Mouse (Mus musculus) lung, postnatal 0 days (tissue): ENCODE data around the gene Mllt10. TPM values are rescaled to one million over a fixed set of nuclear protein-coding genes. Genes with fewer than 3 reads are reported as not detected.
A peak's percentile ranks its signal among the peaks of the same experiment; 100 is the strongest.

ENCODE experiments used
- ATAC-seq: fragments of 200-750 bp; cut with Nextera tagmentation; 2 replicates; pipeline ENCODE4 v1.8.0; 2017; ENCODE audit warnings: moderate library complexity
- DNase-seq: peaks from one replicate; pipeline ENCODE4 v3.0.0-alpha.2; 2016; ENCODE audit warnings: low spot score
- H3K27ac ChIP-seq: fragments of 300-500 bp; sonication (generic); 2 replicates; pipeline ENCODE4 v1.5.1; 2014; ENCODE audit warnings: antibody characterized with exemption, mild to moderate bottlenecking, low read length, mixed read lengths
- H3K27me3 ChIP-seq: fragments of 300-500 bp; sonication (generic); replicated peaks from 2 replicates; pipeline ENCODE4 v1.6.1; 2014; ENCODE audit warnings: low read length, mixed read lengths; ENCODE audit not compliant: insufficient read depth
- H3K36me3 ChIP-seq: fragments of 300-500 bp; sonication (generic); 2 replicates; pipeline ENCODE4 v1.6.1; 2014; ENCODE audit warnings: low read length, mixed read lengths; ENCODE audit not compliant: insufficient read depth
- H3K4me1 ChIP-seq: fragments of 300-500 bp; sonication (generic); 2 replicates; pipeline ENCODE4 v1.6.1; 2014; ENCODE audit warnings: antibody characterized with exemption, low read depth, low read length, mixed read lengths; ENCODE audit not compliant: insufficient read depth
- H3K4me2 ChIP-seq: fragments of 300-500 bp; sonication (generic); replicated peaks from 2 replicates; pipeline ENCODE4 v1.6.1; 2014; ENCODE audit warnings: low read depth, mild to moderate bottlenecking, low read length, moderate library complexity, mixed read lengths
- H3K4me3 ChIP-seq: fragments of 300-500 bp; sonication (generic); 2 replicates; pipeline ENCODE4 v1.5.1; 2014; ENCODE audit warnings: low read depth, low read length
- H3K9ac ChIP-seq: fragments of 300-500 bp; sonication (generic); replicated peaks from 2 replicates; pipeline ENCODE4 v1.6.1; 2014; ENCODE audit warnings: low read depth, mild to moderate bottlenecking
- H3K9me3 ChIP-seq: fragments of 300-500 bp; sonication (generic); 2 replicates; pipeline ENCODE4 v1.6.1; 2016; ENCODE audit warnings: low read length, mixed read lengths
- CTCF ChIP-seq: IDR thresholded peaks from 2 replicates; pipeline ENCODE4 v1.5.1; 2016; ENCODE audit warnings: antibody characterized with exemption, mild to moderate bottlenecking
- EP300 ChIP-seq: IDR thresholded peaks from 2 replicates; pipeline ENCODE4 v1.6.1; 2016; ENCODE audit warnings: antibody characterized with exemption, mild to moderate bottlenecking, control low read depth
- WGBS: fragments of 180-500 bp; shearing (Covaris S2); extraction: QIAGEN DNeasy Blood & Tissue Kit; methylation state at CpG from one replicate; pipeline ENCODE4 v1.1.7; 2014; 5-methylcytosine and 5-hydroxymethylcytosine counted together
- polyA plus RNA-seq: library from polyadenylated mRNA; unstranded; fragments of >200 nt; fragmentation: Nextera tagmentation; extraction: Ambion mirVana; gene quantifications from 2 replicates; pipeline ENCODE4 v1.2.1, GENCODE M21; 2015

The Mllt10 gene
- polyA plus RNA-seq, 1 experiment from 2014 or later, result 35.1 TPM

GRCm38 (mm10) chr2:18219136-18219535 is 164.1 kb downstream of the Mllt10 start:
- Histone ChIP-seq H3K9ac (no peak overlapping the region), H3K27me3 (no peaks in the 10 kb centered on the region), H3K4me1 (no peaks in the 10 kb centered on the region), H3K27ac (no peak overlapping the region), H3K4me2 (no peak overlapping the region), H3K4me3 (no peak overlapping the region), H3K9me3 (no peaks in the 10 kb centered on the region), H3K36me3 (peaks cover 21% of the 10 kb centered on the region)
- TF ChIP-seq CTCF, result no peak
- no peak for TF ChIP-seq EP300
- DNase-seq (no peak), ATAC-seq (no peak)
- 60% methylated on average over 8 of the region's 8 CpGs for WGBS

- no peak overlapping the region for H3K27ac ChIP-seq
- DNase-seq, result no peak
- TF ChIP-seq CTCF (no peak), EP300 (no peak)
- H3K9me3 ChIP-seq, result no peaks in the 10 kb centered on the region
- no peak overlapping the region for H3K4me2 ChIP-seq
- peaks cover 21% of the 10 kb centered on the region for H3K36me3 ChIP-seq
- H3K27me3 ChIP-seq, result no peaks in the 10 kb centered on the region
- WGBS, result 78% methylated on average over 13 of the region's 13 CpGs
- no peaks in the 10 kb centered on the region for H3K4me1 ChIP-seq
- no peak overlapping the region for H3K9ac ChIP-seq
- H3K4me3 ChIP-seq, result no peak overlapping the region
- no peak for ATAC-seq
Measured at GRCm38 (mm10) chr2:18219569-18219968, 164.5 kb downstream of the Mllt10 start.

DNA sequence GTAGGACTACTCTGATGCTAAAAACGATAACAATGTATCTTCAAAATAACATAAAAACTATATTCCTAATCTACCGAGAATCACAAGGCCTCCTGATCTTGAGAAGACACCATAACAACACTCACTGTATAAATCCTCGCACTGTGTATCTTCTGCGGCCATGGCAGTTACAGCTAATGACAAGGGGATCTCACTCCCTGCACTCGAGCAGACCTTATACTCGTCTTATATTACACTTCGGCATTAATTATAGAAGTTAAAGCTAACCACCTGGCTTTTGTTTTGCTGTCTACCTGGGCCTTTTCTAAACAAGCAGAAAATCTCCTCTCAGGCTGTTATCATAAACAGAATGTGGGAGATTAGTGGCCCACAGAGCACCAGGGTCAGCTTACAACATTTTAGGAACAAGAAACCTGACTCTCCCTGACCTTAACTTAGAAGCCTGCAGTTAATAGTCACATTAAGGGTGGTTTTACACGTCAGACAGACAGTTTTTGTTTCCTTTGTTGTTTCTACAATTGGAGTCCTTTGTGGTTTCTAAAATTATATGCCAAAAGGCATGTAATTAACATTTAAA is 173.5 kb downstream of the Mllt10 start:
- no peak overlapping the region for H3K9ac ChIP-seq
- no peak overlapping the region for H3K4me2 ChIP-seq
- no peaks in the 10 kb centered on the region for H3K36me3 ChIP-seq
- no peaks in the 10 kb centered on the region for H3K4me1 ChIP-seq
- DNase-seq (no peak), ATAC-seq (no peak)
- H3K27me3 ChIP-seq, result no peaks in the 10 kb centered on the region
- TF ChIP-seq CTCF (no peak), EP300 (no peak)
- H3K4me3 ChIP-seq, result no peak overlapping the region
- no peaks in the 10 kb centered on the region for H3K9me3 ChIP-seq
- WGBS, result 56% methylated on average over 8 of the region's 8 CpGs
- H3K27ac ChIP-seq, result no peak overlapping the region

DNA sequence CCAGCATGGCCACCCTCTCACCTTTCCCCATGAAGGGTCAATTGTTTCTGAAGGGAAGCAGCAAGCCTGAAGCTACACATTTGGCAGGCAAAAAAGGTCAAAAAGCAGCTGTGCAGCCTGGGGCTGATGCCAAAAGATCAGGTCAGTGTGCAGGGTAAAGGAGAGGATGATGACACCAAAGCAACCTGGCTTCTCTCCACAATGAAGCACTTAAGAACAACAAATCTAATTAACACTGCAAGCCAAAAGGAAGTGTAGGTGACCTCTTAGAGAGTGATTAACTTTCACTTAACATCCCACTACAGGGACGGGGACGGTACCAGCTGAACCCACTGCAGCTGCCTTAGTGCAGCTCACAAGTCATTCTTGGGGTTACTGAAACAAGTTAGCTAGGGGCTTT is 174.2 kb downstream of the Mllt10 start:
- no peaks in the 10 kb centered on the region for H3K9me3 ChIP-seq
- DNase-seq, result no peak
- H3K4me2 ChIP-seq, result no peak overlapping the region
- TF ChIP-seq EP300 (no peak), CTCF (no peak)
- H3K27ac ChIP-seq, result no peak overlapping the region
- H3K27me3 ChIP-seq, result no peaks in the 10 kb centered on the region
- 29% methylated on average over 2 of the region's 2 CpGs for WGBS
- H3K4me3 ChIP-seq, result no peak overlapping the region
- ATAC-seq, result no peak
- H3K9ac ChIP-seq, result no peak overlapping the region
- no peaks in the 10 kb centered on the region for H3K36me3 ChIP-seq
- no peaks in the 10 kb centered on the region for H3K4me1 ChIP-seq

DNA sequence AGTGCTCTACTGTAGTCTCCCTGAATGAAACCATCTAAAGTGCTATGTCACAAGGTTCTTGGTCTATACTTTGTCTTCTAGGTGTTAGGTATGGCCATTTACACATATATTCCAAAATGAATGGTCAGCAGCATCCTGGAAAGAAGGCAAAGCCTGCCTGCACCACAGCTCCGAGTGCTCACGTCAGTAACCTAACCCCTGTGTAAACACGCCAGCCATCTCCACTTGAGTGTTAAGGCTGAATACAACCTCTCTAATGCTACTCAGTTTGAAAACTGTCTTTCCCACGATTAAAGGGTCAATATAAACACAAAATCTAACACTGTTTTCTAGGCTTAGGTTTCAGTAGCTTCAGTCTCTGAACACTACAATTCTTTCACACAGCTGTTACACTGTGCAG is 176.1 kb downstream of the Mllt10 start:
- Histone ChIP-seq H3K4me2 (no peak overlapping the region), H3K27me3 (no peaks in the 10 kb centered on the region), H3K9ac (no peak overlapping the region), H3K4me1 (no peaks in the 10 kb centered on the region), H3K4me3 (no peak overlapping the region), H3K9me3 (no peaks in the 10 kb centered on the region), H3K27ac (no peak overlapping the region), H3K36me3 (no peaks in the 10 kb centered on the region)
- ATAC-seq (no peak), DNase-seq (no peak)
- 38% methylated on average over 4 of the region's 4 CpGs for WGBS
- TF ChIP-seq EP300, result no peak
- TF ChIP-seq CTCF, result no peak

DNA sequence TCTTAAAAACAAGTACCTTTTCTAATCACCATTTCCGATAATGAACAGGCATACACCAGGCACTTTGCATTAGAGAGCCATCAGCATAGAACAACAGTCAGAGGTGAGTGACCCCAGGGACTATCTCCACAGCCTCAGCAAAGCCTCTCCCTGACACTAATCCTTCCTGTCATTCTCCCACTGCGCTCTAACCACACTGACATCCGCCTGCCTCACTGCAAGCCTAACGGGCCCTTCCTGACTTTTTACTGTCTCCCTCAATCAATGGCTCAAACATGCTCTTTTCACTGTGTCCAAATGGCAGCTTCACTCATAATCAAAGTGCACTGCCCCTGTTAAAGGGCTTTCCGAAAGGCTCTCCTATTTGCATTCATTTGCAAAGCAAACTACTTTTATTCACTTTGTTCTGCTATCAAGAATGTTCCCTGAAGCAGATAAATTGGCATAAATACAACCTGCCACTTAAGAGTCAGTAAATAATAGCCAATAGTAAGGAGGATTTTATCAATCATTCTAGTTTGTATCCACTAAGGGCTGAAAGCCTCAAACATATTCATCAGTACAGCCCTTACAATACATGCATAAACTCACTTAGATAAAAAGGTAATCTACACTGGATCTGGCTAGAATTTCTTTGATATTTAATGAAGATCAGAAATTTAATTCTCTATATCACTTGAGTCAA is 178.0 kb downstream of the Mllt10 start:
- ATAC-seq (no peak), DNase-seq (peak; percentile 3)
- no peak overlapping the region for H3K27ac ChIP-seq
- H3K4me2 ChIP-seq, result no peak overlapping the region
- H3K4me1 ChIP-seq, result no peaks in the 10 kb centered on the region
- H3K9ac ChIP-seq, result no peak overlapping the region
- no peaks in the 10 kb centered on the region for H3K36me3 ChIP-seq
- H3K27me3 ChIP-seq, result no peaks in the 10 kb centered on the region
- no peak overlapping the region for H3K4me3 ChIP-seq
- TF ChIP-seq CTCF (no peak), EP300 (no peak)
- WGBS, result 29% methylated on average over 5 of the region's 5 CpGs
- no peaks in the 10 kb centered on the region for H3K9me3 ChIP-seq
